Mouse (Mus musculus): ENCODE data around the gene Akt3. TPM values are rescaled to one million over a fixed set of nuclear protein-coding genes. Genes with fewer than 3 reads are reported as not detected.

Akt3 gene
- polyA plus RNA-seq, 1 experiment from 2014 or later = 33.7 TPM

DNA sequence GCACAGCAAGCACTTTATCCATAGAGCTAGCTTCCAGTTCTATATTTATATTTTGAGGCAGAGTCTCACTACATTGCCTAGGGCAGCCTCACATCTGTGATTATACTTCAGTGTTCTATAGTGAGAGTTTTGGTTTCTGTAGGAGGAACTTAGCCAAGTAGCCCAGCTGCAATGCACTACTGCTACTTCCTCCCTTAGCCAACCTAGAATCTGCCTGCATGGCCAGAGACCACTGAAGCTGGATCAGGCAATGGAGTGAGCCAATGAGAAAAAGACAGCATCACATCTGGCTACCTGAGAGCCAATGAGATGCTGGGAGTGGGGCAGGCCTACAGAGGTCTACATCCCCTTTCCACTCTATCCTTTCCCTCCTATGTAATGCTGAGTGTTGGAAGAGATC, 192.3 kb downstream of the Akt3 start:
- Histone ChIP-seq H3K27ac (replicated peaks; ENCODE audit: low read depth, low read length) (no peak overlapping the region), H3K4me2 (ENCODE audit: low read length) (no peak overlapping the region), H3K9me3 (ENCODE audit: control insufficient read depth, low read length) (no peaks in the 10 kb centered on the region), H3K27me3 (ENCODE audit: control insufficient read depth, insufficient read depth, low read length) (no peaks in the 10 kb centered on the region), H3K4me1 (ENCODE audit: control insufficient read depth, insufficient read depth, low read length) (no peaks in the 10 kb centered on the region), H3K36me3 (ENCODE audit: control insufficient read depth, insufficient read depth, low read length) (peaks cover 7% of the 10 kb centered on the region; the same call in 1 of the 2 replicates), H3K9ac (replicated peaks; ENCODE audit: low read length) (no peak overlapping the region), H3K4me3 (replicated peaks; ENCODE audit: low read depth, low read length) (no peak overlapping the region)
- DNase-seq (no peak), ATAC-seq (ENCODE audit: low FRiP score, low TSS enrichment) (no peak)

DNA sequence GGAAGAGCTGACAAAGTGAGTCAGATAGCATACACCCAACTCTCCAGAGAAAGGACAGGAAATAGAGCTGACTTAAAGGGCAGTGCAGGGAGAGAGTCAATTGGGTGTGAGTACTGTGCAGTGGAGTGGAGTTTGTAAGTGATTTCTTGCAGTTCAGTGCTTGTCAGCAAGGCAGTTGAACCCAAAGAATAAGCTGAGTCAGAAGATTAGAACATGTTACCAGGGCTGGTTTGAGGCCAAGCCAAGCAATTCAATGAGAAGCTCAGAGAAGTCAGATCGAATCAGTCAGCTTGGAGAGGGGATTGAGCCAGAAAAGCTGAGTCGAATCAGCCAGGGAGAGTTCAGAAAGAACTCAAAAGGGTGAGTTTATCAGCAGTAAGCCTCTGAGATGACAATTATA, 196.2 kb downstream of the Akt3 start:
- H3K4me1 ChIP-seq (ENCODE audit: control insufficient read depth, insufficient read depth, low read length) = no peaks in the 10 kb centered on the region
- DNase-seq (no peak), ATAC-seq (ENCODE audit: low FRiP score, low TSS enrichment) (no peak)
- no peaks in the 10 kb centered on the region for H3K9me3 ChIP-seq (ENCODE audit: control insufficient read depth, low read length)
- 91% methylated on average over 2 of the region's 2 CpGs for WGBS
- H3K9ac ChIP-seq (replicated peaks; ENCODE audit: low read length) = no peak overlapping the region
- H3K4me3 ChIP-seq (replicated peaks; ENCODE audit: low read depth, low read length) = no peak overlapping the region
- peaks cover 10% of the 10 kb centered on the region; the same call in 1 of the 2 replicates for H3K36me3 ChIP-seq (ENCODE audit: control insufficient read depth, insufficient read depth, low read length)
- H3K27me3 ChIP-seq (ENCODE audit: control insufficient read depth, insufficient read depth, low read length) = no peaks in the 10 kb centered on the region
- no peak overlapping the region for H3K27ac ChIP-seq (replicated peaks; ENCODE audit: low read depth, low read length)
- no peak overlapping the region for H3K4me2 ChIP-seq (ENCODE audit: low read length)

DNA sequence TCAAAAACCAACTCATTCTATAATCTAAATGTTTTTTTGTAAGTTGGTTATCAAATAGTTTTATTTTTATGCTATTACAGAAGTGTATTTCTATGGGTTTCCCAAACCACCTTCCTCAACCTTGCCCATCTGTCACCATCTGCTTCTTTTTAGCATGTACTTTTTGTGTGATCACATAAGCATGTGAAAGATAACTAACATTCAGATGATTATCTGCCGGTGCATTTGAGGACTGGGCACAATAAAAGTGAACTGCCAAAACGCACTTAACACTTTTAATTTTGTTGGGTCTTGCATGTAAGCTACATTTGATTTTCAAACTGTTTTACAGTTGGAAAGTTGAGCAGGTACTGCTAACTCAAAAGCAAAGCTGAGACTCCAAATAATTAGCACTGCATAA, 203.1 kb downstream of the Akt3 start:
- no peak for DNase-seq
- no peak overlapping the region for H3K9ac ChIP-seq (replicated peaks; ENCODE audit: low read length)
- 59% methylated on average over 2 of the region's 2 CpGs for WGBS
- H3K9me3 ChIP-seq (ENCODE audit: control insufficient read depth, low read length) = no peaks in the 10 kb centered on the region
- H3K4me1 ChIP-seq (ENCODE audit: control insufficient read depth, insufficient read depth, low read length) = no peaks in the 10 kb centered on the region
- H3K4me3 ChIP-seq (replicated peaks; ENCODE audit: low read depth, low read length) = no peak overlapping the region
- no peak for ATAC-seq (ENCODE audit: low FRiP score, low TSS enrichment)
- H3K4me2 ChIP-seq (ENCODE audit: low read length) = no peak overlapping the region
- no peak overlapping the region for H3K27ac ChIP-seq (replicated peaks; ENCODE audit: low read depth, low read length)
- 0 out of 2 replicates have a peak, but pooled peaks cover 3% of the 10 kb centered on the region for H3K36me3 ChIP-seq (ENCODE audit: control insufficient read depth, insufficient read depth, low read length)
- no peaks in the 10 kb centered on the region for H3K27me3 ChIP-seq (ENCODE audit: control insufficient read depth, insufficient read depth, low read length)

DNA sequence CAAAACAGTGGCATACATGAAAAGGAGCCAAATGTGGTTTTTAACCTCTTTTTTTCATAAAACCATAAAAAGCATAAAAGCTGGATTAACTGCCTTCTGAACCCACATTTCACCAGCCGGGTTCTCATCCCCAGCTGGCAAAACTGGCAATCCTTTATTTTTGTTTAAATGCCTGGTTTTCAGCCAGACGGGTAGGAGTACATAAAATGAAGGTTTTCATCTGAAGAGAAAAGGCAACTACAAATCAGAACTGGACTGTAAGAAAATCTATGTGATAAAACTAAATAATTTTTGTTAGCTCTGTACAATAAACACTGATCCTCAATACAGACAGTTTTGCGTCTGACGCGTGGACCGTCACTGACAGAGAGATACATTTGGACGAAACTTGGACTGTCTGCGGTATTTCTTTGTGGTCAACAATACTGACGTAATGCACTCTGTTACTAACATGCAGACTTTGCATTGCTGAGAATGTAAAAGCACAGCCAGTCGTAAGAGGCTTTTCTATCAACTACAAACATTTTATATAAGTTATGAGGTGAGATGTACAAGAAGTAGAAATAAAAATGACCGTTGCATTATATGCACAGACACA, 206.5 kb downstream of the Akt3 start:
- Histone ChIP-seq H3K27ac (replicated peaks; ENCODE audit: low read depth, low read length) (no peak overlapping the region), H3K4me3 (replicated peaks; ENCODE audit: low read depth, low read length) (no peak overlapping the region), H3K36me3 (ENCODE audit: control insufficient read depth, insufficient read depth, low read length) (peaks cover 4% of the 10 kb centered on the region; the same call in 1 of the 2 replicates), H3K27me3 (ENCODE audit: control insufficient read depth, insufficient read depth, low read length) (no peaks in the 10 kb centered on the region), H3K4me2 (ENCODE audit: low read length) (no peak overlapping the region), H3K9me3 (ENCODE audit: control insufficient read depth, low read length) (no peaks in the 10 kb centered on the region), H3K4me1 (ENCODE audit: control insufficient read depth, insufficient read depth, low read length) (no peaks in the 10 kb centered on the region), H3K9ac (replicated peaks; ENCODE audit: low read length) (no peak overlapping the region)
- 83% methylated on average over 11 of the region's 11 CpGs for WGBS
- ATAC-seq (ENCODE audit: low FRiP score, low TSS enrichment) (no peak), DNase-seq (no peak)

DNA sequence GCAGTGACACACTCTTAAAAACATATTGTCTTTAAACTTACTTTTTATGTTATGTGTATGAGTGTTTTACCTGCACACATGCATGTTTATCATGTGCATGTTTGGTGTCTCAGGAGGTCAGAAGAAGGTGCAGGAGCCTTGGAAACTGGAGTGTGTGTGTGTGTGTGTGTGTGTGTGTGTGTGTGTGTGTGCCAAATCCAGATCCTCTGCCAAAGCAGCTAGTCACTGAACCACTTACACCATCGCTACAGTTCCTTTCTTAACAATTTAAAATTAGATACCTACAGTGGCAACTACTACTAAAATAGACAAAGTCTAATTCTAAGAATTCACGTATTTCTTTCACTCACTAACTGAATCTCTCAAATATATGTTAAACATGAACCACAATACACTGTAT, 209.2 kb downstream of the Akt3 start:
- Histone ChIP-seq H3K9me3 (ENCODE audit: control insufficient read depth, low read length) (no peaks in the 10 kb centered on the region), H3K27ac (replicated peaks; ENCODE audit: low read depth, low read length) (no peak overlapping the region), H3K4me1 (ENCODE audit: control insufficient read depth, insufficient read depth, low read length) (no peaks in the 10 kb centered on the region), H3K9ac (replicated peaks; ENCODE audit: low read length) (no peak overlapping the region), H3K4me2 (ENCODE audit: low read length) (no peak overlapping the region), H3K36me3 (ENCODE audit: control insufficient read depth, insufficient read depth, low read length) (peaks cover 4% of the 10 kb centered on the region; the same call in 1 of the 2 replicates), H3K4me3 (replicated peaks; ENCODE audit: low read depth, low read length) (no peak overlapping the region), H3K27me3 (ENCODE audit: control insufficient read depth, insufficient read depth, low read length) (no peaks in the 10 kb centered on the region)
- WGBS = 95% methylated on average over 2 of the region's 2 CpGs
- DNase-seq (no peak), ATAC-seq (ENCODE audit: low FRiP score, low TSS enrichment) (no peak)

DNA sequence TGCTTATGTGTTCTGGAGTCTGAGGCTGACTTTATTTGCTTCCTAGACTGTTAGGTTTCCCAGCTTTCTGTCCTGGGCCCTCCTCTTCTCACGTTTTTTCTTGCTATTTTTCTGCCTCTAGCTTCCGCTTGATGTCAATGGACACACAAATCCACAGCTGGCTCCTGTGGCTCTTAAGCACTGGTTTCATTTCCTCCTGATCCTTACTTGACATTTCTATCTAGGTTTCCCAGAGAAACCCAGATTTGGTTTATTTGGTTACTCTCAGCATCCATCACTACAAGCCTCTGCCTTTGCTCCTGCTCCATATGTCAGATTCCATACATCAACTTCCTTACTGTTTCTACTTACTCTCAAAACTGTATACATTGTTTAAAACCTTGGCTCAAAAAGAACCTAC, 211.0 kb downstream of the Akt3 start:
- Histone ChIP-seq H3K36me3 (ENCODE audit: control insufficient read depth, insufficient read depth, low read length) (peaks cover 4% of the 10 kb centered on the region; the same call in 1 of the 2 replicates), H3K27ac (replicated peaks; ENCODE audit: low read depth, low read length) (no peak overlapping the region), H3K4me3 (replicated peaks; ENCODE audit: low read depth, low read length) (no peak overlapping the region), H3K9ac (replicated peaks; ENCODE audit: low read length) (no peak overlapping the region), H3K27me3 (ENCODE audit: control insufficient read depth, insufficient read depth, low read length) (no peaks in the 10 kb centered on the region), H3K4me2 (ENCODE audit: low read length) (no peak overlapping the region), H3K9me3 (ENCODE audit: control insufficient read depth, low read length) (no peaks in the 10 kb centered on the region), H3K4me1 (ENCODE audit: control insufficient read depth, insufficient read depth, low read length) (no peaks in the 10 kb centered on the region)
- WGBS = 92% methylated on average over 2 of the region's 2 CpGs
- ATAC-seq (ENCODE audit: low FRiP score, low TSS enrichment) (no peak), DNase-seq (no peak)

DNA sequence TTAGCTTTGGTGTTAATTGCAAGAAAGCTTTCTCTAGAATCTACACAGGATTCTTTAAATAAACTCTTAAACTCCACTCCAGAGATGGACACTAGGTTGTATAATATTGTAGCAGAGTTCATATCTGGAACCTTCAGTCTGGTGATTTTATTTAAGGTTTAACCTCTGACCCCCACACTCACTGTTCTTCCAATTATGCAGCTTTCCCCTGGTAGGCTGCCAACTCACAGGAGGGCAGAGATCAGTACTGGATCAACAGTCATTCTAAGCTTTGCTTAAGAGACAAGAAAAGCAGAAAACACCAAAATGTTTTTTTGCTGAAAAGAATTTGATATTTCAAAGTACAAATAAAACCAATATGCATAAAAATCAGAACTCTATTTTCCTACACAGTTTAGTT, 212.1 kb downstream of the Akt3 start:
- Histone ChIP-seq H3K4me2 (ENCODE audit: low read length) (no peak overlapping the region), H3K4me3 (replicated peaks; ENCODE audit: low read depth, low read length) (no peak overlapping the region), H3K9me3 (ENCODE audit: control insufficient read depth, low read length) (no peaks in the 10 kb centered on the region), H3K36me3 (ENCODE audit: control insufficient read depth, insufficient read depth, low read length) (peaks cover 4% of the 10 kb centered on the region; the same call in 1 of the 2 replicates), H3K4me1 (ENCODE audit: control insufficient read depth, insufficient read depth, low read length) (no peaks in the 10 kb centered on the region), H3K27ac (replicated peaks; ENCODE audit: low read depth, low read length) (no peak overlapping the region), H3K9ac (replicated peaks; ENCODE audit: low read length) (no peak overlapping the region), H3K27me3 (ENCODE audit: control insufficient read depth, insufficient read depth, low read length) (no peaks in the 10 kb centered on the region)
- DNase-seq = no peak
- no peak for ATAC-seq (ENCODE audit: low FRiP score, low TSS enrichment)

DNA sequence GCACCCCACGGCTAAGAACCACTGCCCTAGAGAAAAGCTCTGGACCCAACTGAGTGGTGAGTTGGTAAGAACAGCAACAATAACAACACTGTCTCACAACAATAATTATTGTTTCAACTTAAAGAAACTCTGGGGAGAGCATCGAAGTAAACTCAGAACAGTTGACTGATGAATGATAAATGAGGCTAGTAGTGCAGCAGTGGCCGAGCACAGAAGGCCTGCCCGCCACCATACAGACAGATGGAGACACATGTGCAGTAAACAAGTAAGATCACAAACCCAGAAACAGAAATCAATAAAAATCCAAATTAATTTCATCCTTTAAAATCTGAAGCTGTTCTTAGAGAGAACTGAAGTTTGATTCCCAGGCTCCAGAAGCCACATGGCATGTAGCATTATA, 217.9 kb downstream of the Akt3 start:
- Histone ChIP-seq H3K9ac (replicated peaks; ENCODE audit: low read length) (no peak overlapping the region), H3K4me1 (ENCODE audit: control insufficient read depth, insufficient read depth, low read length) (no peaks in the 10 kb centered on the region), H3K27me3 (ENCODE audit: control insufficient read depth, insufficient read depth, low read length) (no peaks in the 10 kb centered on the region), H3K27ac (replicated peaks; ENCODE audit: low read depth, low read length) (no peak overlapping the region), H3K4me2 (ENCODE audit: low read length) (no peak overlapping the region), H3K4me3 (replicated peaks; ENCODE audit: low read depth, low read length) (no peak overlapping the region), H3K36me3 (ENCODE audit: control insufficient read depth, insufficient read depth, low read length) (no peaks in the 10 kb centered on the region), H3K9me3 (ENCODE audit: control insufficient read depth, low read length) (no peaks in the 10 kb centered on the region)
- 34% methylated on average over 4 of the region's 4 CpGs for WGBS
- ATAC-seq (ENCODE audit: low FRiP score, low TSS enrichment) = no peak
- DNase-seq = no peak

DNA sequence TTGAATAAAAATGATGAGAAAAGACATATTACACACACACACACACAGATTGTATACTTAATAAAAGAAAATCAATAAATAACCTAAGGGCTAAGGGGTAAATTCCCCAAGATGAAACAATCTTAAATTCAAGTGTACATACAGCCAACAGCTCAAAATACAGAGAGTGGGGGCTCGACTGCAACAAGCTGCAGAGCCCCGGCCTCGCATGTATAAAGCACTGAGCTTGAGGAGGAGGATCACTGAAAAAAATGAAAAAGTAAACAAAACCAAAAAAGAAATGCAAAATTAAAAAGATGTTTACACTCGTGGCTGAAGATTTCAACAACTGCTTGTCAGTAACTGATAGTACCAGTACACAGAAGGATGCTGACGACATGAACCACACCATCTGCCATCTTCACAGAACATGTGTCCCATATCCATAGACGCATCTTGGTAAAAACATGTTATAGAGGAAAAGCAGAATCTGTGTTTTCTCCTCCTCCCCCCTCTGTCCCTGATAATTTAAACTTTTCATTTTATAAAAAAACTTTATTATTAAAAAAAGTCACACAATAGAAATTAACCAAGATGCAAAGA, 218.8 kb downstream of the Akt3 start:
- no peaks in the 10 kb centered on the region for H3K27me3 ChIP-seq (ENCODE audit: control insufficient read depth, insufficient read depth, low read length)
- H3K9me3 ChIP-seq (ENCODE audit: control insufficient read depth, low read length) = no peaks in the 10 kb centered on the region
- DNase-seq (no peak), ATAC-seq (ENCODE audit: low FRiP score, low TSS enrichment) (no peak)
- WGBS = 73% methylated on average over 6 of the region's 6 CpGs
- no peak overlapping the region for H3K27ac ChIP-seq (replicated peaks; ENCODE audit: low read depth, low read length)
- H3K4me3 ChIP-seq (replicated peaks; ENCODE audit: low read depth, low read length) = no peak overlapping the region
- H3K36me3 ChIP-seq (ENCODE audit: control insufficient read depth, insufficient read depth, low read length) = no peaks in the 10 kb centered on the region
- H3K4me1 ChIP-seq (ENCODE audit: control insufficient read depth, insufficient read depth, low read length) = no peaks in the 10 kb centered on the region
- H3K9ac ChIP-seq (replicated peaks; ENCODE audit: low read length) = no peak overlapping the region
- no peak overlapping the region for H3K4me2 ChIP-seq (ENCODE audit: low read length)
